Mouse (Mus musculus) urinary bladder, postnatal 14 days (tissue): ENCODE measurements around the gene Pde1b.

Source experiments
- DNase-seq: peaks from one replicate; pipeline ENCODE4 v3.0.0; 2021; ENCODE audit warnings: low spot score

The Pde1b gene

DNA sequence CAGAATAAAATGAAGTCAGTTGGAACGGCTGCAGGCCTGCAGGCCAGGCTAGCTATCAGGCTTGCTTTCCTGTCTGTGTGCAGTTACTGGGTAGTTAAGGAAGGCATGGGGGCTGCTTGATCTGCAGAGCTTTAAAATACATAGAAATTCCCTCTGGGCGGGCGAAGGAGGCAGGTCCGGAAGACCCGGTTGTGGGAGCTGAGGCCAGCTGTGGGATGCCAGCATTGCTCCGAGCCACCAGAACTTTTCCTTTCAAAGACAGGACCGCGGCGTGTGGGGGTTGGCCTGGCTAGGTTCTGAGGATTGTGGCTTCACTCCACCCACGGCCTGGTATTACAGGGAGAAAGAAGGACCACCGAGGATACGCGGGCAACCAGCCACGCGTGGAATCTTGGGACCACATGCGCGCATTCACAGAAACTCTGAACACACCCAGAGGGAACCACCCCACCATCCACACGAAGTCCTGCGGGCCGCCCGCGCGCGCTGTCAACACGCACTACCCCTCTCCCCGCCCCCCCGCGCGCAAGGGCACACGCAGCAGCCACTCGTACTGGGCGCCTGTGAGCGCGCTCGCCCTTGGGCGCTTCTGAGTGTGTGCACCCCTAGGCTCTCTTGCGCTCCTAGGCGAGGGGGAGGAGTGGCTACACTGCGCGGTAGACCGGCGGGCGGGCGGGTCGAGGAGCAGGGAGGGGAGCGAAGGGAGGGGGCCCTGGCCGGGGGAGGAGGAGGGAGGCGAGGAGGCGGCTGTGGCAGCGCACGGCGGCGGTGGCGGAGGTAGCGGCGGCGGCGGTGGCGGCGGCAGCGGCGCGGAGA, at the start of gene Pde1b:
Pde1b (plus strand) TSS at position 600 of the 816 bp plus-strand sequence.
- peak; percentile 54 for DNase-seq

DNA sequence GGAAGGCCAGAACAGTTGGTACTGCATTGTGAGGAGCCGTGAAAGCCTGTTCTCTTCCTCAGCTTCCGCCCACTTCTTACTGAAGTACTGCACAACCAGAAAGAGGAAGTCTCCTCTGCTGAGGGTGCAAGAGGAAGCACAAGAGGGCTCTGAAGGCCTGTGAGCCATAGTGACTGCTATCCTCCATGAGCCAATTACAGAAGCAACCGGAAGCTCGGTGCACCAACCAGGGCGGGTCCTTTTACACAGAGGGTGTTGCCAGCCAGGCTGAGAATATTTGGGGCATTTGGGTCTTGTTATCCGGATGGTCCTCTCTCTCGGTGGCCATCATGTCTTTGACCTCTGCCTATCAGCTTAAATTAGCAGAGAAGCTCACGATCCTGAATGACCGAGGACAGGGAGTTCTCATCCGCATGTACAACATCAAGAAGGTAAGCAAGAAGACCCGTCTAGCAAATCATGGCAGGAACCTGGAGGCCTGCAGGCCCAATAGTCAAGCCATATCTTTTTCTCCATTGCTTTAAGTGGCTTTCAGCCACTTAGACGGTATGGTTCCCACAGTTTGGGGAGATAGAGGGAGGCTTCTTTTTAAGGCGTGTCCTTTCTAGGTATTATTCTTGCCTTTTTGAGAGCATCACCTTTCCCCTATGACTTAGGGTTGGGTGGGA, 49.1 kb upstream of the Pde1b start, which contains the start of gene Nckap1l:
Nckap1l (plus strand) TSS at position 244 of the 668 bp plus-strand sequence.
- peak; percentile 3 for DNase-seq

DNA sequence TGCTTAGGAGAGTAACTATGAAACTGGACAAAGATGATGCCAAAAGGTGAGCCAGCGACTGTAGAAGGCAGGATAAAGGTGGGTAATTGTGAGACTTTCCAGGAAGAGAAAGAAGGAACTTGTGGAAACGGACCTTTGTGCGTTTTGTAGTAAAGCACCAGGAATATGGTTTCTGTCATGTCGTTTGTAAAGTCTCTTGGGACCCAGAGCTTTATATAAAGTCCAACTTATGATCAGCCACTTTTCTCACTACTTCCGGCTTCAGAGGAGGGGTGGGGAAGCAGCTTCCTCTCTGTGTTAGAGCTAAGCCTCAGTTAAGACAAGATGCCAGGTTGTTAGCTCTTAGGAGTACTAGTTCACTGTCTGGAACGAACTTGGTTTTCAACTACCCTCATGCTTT, 48.4 kb upstream of the Pde1b start:
- no peak for DNase-seq

DNA sequence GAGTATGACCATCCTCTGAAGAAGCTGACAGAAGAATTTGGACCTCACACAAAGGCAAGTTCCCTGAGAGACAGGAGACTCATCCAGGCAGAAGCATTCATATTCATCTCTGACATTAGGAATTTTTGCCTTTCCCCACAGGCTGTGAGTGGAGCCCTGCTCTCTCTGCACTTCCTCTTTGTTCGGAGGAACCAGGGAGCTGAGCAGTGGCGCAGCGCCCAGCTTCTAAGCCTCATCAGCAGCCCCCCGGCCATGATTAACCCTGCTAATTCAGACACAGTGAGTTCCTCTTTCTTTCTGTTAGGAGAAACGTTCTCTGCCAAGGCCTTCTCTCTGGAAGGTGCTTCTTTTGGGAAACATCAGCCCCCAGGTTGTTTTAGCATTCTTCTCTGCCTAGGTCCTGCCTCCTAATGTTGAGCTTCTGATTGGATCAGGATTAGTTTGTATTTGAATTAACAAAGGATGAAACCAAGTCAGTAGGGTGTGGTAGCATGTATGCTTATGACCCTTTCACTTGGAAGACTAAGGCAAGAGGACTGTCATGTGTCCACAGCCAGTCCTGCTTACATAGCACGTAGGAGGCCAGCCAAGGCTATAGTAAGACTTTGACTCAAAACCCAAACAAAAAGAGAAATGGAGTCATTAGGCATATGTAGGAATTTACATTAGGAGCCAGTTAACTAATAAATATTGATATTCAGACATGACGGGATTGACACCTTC, 40.1 kb upstream of the Pde1b start:
- DNase-seq: no peak

DNA sequence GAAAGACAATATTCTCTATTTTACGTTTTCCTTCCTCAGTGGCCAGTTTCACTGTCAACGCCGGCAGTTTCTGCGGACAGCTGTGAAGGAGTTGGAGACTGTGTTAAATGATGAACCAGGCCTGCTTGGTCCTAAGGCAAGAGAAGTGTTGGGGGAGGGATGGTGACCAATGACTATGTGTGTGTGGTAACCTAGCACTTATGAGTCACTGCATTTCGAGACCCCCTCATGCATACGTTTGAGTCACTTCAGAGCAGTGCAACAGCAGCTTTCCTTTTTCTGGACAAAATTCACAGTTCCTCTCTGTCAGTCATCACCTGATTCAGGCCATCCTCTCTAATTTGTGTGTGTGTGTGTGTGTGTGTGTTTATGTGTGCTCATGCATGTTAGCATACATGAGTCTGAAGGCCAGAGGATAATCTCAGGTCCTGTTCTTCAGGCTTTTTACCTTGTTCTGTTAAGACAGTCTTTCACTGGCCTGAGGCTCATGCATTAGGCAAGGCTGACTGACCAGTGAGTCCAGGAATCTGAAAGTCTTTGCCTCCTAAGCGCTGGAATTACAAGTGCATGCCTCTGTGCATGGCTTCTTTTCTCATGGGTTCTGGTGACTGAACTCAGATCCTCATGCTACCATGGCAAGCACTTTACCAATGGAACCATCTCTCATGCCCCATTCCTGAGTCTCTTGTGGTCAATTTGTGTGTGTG, 31.2 kb upstream of the Pde1b start:
- no peak for DNase-seq

DNA sequence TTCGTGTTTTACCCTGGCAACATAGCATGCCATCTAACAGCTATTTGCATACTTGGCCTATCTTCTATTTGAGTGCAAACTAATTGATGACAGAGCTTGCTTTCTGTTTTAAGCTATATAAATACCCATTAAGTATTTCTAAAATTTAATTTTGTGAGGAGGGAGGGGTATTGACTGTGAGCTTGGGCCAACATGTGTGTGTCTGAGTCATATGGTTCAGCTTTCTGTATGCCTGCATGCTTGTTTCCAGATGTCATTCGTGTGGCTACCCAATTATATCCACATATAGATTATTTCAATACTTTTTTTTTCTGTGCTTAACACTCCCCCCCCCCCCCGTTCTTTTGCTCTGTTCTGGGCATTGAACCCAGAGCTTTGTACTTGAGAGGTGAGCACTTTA, 30.6 kb upstream of the Pde1b start:
- DNase-seq: no peak

DNA sequence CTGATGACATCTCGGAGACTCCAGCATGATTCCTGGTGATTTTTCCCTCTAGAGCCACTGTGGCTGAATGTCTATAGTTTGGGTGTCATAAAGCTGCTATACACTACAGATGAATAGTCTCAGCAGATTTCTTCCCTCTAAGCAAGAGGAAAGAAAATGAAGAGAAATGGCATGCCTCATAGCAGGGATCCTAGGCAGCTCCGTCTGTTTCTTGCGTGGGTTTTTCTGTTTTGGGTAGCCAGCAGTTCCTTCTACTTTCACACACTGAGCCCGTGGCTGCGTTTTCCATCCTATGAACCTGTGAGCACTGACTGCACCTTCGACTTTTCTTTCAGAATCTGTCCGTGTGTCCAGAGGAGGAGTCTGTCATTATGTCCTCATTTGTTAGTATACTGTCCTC, 29.7 kb upstream of the Pde1b start:
- DNase-seq: no peak

DNA sequence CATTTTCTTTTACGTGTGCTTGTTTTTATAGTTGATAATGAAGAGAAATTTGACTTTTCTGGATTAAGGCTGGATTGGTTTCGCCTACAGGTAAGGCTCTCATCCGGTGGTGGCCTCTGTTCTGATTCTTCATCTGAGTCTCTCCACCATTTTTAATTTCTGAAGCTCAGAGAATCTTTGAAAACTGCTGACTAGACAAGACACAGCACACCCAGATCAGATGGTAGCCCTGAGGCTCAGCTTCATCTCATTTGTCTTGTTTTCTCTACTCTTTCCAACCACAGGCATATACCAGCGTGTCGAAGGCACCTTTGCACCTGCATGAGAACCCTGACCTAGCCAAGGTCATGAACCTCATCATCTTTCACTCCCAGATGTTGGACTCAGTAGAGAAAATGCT, 29.1 kb upstream of the Pde1b start:
- DNase-seq: no peak

DNA sequence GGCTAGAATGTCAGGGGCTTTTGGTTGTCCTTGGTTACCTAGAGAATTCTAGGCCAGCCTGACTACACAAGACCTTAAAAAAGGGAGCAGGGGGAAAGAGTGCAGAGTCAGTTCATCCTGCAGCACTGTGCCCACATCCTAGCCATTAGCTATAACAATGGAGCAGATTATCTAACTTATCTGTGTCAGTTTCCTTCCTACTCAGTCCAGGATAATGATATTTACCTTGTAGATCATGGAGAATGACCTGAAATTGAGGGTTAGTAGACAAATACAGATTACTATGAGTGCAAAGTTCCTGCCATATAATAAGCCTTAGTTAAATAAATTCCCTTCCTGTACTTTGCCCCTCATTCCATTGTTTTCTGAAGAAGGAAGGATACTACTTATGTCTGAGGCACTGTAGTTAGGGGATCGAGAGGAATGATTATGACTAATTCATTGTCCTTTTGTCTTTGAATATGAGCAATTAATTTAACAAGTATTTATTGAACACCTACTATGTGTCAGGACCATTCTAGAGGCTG, 23.7 kb upstream of the Pde1b start:
- DNase-seq: no peak

DNA sequence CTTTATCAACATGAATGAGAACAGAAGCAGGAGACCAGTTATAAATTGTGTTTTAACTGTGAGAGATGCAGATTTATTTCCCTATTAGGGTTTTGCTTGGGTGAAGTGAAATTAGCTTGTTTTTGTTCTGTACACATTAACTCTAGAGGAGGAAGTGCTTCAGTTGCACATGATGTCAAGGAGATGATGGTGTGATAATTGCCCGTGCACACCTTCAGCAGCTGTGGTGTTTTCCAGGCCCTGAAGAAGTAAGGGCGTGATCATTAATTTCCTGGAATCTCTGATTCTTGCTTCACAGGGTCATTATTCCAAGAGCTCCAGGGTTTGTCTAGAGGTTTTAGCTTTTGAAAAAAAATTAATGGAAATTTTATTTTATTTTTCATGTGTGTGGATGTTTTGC, 22.7 kb upstream of the Pde1b start:
- no peak for DNase-seq

DNA sequence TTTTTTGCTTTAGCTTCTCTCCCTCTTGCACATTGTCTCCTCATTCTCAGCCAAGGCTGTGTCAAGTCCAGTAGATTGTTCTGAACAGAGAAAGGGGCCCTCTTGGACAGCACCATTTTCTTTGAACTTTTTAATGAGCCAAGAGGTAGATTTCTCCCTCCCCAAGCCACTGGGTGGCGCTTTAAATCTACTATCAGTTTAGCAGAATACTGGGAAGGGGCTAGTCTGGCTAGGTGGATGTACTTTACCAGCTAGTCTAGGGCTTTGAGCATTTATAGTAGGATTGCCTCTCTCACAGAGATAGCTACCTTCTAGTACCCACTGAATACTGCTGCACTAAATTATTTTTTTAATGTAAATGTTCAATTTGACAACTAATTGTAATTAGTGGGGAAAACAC, 20.3 kb upstream of the Pde1b start:
- no peak for DNase-seq

DNA sequence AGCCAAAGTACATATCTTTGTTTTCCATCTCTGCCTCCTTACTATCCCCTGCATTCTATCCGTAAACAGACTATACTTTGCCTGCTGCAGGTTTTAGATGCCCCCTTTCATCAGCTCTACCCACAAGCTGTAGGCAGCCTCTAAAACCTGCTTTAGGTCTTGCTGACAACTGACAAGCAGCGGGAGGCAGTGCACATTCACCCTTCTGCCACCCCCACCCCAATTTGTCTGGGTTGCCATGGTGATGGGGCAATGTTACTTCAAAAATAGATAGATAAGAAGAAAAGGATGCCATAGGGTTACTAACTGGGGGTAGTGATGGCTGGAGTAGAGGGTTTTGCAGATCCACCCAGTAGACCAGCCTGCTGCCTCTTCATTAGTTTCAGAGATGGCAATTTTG, 18.3 kb upstream of the Pde1b start:
- DNase-seq: no peak

DNA sequence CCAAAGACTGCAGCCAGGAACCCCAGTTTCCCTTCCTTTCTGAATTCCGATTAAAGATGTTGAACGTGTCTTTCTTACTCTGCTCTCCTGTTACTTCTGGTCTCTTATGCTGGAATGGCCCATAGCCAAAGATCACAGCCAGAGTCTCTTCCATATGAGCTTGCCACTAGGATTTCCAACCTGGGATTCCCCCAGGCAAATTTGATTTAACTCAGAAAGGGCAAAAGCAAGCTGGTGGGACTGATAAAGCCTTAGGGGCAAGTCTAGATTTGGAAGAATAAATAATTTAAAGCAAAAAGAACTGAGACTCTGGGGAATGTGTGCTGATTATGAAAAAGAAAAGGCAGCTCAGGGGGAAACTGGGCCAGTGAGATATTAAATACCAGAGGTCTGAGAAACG, 17.7 kb upstream of the Pde1b start:
- no peak for DNase-seq

DNA sequence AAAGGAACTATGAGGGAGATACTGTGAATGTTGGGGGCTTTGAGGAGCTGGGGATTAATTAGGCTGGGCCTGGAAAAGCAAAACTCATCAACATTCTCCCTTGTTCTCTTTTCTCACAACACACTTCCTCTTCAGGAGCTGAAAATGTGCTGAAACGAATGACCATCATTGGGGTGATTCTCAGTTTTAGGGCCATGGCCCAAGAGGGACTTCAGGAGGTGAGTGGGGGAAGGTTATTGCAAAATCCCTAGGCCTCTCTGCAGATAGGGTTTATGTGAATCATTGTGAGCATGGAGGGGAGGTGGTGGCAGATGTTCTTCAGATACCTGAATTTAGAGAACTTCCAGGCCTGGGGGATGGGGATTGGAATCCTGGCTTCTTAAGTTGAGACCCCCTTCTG, 16.2 kb upstream of the Pde1b start:
- DNase-seq: no peak

DNA sequence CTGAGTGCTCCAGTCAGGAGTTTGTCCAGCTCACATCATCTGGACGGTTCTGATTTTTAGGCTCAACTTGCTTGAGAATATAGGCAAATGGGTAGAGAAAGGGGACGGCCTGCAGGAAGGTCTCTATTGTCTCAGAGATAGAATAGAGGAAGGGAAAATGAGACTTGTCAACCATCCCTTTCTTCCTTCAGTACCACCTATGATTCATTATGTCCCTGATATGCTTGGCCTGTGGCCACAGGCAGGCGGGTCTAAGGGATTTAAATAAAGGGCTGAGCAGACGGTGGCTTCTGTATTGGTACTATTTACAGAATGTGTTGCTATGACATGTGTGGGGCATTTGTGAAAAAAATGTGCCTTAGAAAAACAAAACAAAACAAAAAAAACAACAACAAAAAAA, 14.5 kb upstream of the Pde1b start:
- no peak for DNase-seq

DNA sequence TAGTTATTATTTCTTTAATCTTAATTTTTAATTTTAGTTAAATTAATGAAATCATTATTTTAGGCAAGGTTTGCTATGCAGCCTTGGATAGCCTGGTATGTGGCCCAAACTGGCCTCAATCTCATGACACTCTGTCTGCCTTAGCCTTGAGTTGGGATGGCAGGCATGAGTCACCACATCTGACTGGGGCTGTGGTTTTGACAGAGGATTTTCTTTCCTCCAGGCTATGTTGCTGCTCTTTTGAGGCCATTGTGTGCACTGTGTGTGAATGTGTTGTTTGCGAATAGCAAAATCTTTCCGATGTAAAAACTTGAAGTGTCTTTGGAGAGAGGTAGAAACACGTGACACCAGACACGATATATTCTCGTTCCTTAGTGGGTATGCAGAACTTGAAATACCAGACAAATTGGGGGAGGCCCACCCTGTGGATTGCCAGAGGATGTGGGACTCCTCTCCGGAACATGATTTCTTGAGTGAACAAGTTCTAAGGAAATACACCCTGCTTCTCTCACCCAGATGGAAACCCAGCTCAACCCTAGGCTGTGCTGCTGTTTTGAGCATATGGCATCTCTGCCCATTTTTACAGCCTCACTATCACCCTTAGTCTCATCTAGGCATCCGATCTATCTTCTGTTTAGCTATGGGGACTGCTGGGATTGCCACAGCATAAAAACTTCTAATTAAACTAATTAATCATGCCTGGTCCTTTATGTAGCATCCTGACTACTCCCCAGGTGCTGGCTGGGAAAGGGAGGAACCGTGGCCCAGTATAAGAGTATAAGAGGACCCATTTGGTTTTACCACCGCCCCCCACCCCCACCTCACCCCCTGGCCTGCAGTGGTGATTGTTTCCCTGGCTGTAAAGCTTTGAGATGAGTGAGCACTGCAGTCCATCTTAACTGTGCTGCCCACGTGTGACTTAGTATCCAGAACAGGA, 6.4 kb upstream of the Pde1b start:
- no peak for DNase-seq

DNA sequence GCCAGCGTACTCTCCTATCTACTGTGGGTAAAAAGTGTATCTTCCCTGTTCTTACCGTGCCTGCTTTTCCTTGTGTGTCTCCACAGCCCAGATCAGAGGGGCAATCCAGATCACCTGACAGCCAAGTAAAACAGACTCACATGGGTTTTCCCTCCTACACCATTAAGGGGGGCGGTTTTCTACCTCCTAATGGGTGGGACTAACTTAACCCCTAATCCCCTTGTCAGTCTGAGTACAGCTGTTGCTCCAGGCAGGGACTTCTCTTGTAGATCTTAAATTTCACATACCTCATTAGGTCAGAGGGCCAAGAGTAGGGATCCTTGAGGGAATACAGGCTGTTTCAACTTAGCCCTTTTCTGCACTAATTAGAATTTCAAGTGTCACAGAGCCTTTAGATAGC, 4.7 kb upstream of the Pde1b start:
- no peak for DNase-seq

DNA sequence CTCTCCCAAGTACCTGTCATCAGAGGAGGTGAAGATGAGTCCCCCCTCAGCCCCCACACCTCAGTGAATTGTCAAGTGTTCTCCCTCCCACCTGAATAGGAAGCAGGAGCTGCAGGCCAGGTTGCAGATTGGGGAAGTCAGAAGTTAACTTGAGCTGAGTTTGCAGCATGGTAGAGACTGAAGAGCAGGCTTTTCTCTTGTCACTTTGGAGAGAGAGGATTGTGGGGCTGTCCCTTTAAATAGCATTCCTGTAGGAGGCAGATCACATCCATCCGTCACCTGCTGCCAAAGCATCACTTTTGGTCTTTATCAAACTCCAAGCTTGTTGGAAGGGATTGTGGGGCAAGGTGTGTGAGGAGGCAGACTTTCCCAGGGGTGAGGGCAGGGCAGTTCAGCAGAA, 2.1 kb upstream of the Pde1b start:
- no peak for DNase-seq

DNA sequence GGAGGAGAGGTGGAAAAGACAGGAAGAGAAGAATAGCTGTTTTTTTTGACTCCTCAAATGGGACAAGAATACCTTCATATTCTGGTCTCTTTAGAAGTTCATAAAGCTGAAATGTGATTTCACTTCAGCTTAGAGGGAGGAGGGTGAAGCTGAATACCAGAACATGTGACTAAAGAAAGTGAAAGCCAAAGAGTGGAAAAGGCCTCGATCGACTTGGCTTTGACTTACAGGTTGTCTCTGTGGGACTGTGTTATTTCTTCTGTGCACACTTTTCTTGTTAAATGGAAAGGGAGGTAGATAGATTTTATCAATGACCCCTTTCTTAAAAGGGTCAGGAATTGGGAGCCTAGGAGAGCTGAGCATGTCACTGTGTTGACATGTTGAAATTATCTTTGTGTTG, 1.6 kb upstream of the Pde1b start:
- no peak for DNase-seq

DNA sequence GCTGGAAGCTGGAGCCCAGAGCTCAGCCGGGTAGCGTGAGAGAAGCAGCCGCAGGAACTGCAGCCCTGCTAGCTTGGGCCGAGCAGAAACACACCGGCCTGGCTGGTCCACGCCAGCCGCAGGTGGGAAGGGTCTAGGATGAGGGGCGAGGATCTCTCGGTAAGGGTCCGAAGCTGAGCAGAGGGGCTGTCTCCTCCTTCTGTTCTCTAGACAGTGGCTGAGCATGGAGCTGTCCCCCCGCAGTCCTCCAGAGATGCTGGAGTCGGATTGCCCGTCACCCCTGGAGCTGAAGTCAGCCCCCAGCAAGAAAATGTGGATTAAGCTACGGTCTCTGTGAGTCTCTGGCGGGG, 392 bp downstream of the Pde1b start:
- no peak for DNase-seq

DNA sequence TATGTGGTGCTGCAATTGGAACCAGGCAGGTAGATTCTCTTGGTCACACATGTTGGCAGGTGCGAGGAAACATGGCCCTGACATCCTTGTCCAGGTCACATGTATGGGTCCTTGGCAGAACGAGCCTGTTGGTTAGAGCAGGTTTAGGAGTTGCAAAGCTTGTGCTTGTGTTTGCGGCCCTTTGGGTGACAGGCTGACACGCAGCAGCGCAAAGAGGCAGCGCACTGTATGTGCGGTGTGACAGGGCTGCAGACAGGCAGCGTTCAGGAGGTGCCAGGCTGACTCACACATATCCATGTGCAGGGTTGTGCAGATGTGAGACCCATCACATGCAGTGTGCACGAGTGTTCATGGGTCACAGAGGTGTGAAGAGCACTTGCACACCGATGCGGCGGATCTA, 826 bp downstream of the Pde1b start:
- DNase-seq: no peak
